Mouse (Mus musculus) E14TG2a.4 (cell line): ENCODE results near the gene Mrps21.
A peak's percentile ranks its signal among the peaks of the same experiment; 100 is the strongest.

Source experiments
- CTCF ChIP-seq: conservative IDR thresholded peaks from 2 replicates; pipeline ENCODE4 v1.5.1; 2014; ENCODE audit warnings: low read length
- NANOG ChIP-seq: IDR thresholded peaks from 2 replicates; pipeline ENCODE4 v1.6.1; 2014; ENCODE audit warnings: borderline replicate concordance, low read length, mixed read lengths
- POU5F1 ChIP-seq: IDR thresholded peaks from 2 replicates; pipeline ENCODE4 v1.6.1; 2014; ENCODE audit warnings: low read length, borderline replicate concordance

DNA sequence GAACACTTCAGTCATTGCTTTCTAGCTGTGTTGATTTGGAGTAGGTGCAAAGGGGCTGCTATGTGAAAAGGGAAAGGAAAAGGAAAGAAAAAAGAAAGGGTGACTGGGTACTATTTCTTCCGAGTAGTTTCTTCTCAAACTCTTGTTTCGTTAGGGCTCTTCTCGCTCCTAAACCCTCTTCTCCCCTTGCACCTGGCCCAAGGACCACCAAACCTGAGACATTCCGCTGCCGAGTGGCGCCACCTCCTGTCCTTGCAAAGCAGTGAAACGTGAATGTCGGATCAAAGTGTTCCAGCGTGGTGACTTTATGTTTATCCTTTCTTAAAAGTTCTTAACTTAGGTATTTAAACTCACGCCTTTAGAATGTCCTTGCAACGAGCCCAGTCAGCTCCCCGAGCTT is 35.5 kb upstream of the Mrps21 start:
- TF ChIP-seq CTCF (peak; percentile 61), POU5F1 (no peak), NANOG (no peak)
